Mouse (Mus musculus) monocyte, adult 5-6 weeks (primary cell): ENCODE measurements around the gene Rbfox3. TPM values are rescaled to one million over a fixed set of nuclear protein-coding genes. Genes with fewer than 3 reads are reported as not detected.

Experiments
- ATAC-seq: fragments of 153-309, 156-312 bp; replicated peaks from 2 replicates; pipeline ENCODE4 v1.8.0; 2017; ENCODE audit warnings: mild to moderate bottlenecking; ENCODE audit not compliant: low TSS enrichment, insufficient number of reproducible peaks, severe bottlenecking, poor library complexity, low FRiP score
- total RNA-seq: library from RNA; stranded (forward); fragments of 200-1000, 200-491, 200-594 nt; gene quantifications from 3 replicates; pipeline ENCODE4 v1.2.3, GENCODE M21; 2017

Gene Rbfox3
- total RNA-seq, 1 experiment from 2014 or later: not detected

DNA sequence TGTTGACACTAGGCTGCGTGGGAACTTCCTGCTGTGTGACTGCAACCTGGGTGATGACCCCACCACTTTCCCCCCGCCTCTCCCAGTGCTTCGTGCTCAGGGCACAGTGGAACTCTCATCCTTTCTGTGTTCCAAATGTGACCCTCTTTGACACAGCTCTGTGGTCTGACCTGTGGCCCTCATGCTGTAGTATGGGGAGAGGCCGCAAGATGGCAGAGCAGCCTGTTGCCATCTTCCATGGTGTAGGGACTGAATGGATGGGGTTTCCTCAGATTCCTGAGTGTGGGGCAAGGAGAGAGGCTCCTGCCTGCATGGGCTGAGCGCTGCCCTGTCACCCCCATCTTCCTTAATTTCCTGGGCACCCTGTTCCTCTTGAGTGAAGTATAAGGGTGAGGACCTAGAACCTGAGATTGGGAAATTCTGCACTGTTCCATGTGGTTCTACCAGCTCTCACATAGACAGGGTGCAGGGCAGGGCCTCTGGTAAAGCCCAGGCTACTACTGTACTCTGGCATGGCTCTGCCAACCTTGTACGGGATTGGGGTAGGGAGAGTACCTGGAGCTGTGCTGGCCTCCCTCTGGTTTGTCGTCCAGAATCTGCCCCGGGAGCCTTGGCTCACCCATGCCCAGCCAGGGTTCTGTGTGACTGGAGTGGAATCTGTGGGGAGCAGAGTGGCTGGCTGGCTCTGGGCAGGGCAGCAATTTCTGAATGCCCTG is 423.0 kb downstream of the Rbfox3 start:
- no peak for ATAC-seq

DNA sequence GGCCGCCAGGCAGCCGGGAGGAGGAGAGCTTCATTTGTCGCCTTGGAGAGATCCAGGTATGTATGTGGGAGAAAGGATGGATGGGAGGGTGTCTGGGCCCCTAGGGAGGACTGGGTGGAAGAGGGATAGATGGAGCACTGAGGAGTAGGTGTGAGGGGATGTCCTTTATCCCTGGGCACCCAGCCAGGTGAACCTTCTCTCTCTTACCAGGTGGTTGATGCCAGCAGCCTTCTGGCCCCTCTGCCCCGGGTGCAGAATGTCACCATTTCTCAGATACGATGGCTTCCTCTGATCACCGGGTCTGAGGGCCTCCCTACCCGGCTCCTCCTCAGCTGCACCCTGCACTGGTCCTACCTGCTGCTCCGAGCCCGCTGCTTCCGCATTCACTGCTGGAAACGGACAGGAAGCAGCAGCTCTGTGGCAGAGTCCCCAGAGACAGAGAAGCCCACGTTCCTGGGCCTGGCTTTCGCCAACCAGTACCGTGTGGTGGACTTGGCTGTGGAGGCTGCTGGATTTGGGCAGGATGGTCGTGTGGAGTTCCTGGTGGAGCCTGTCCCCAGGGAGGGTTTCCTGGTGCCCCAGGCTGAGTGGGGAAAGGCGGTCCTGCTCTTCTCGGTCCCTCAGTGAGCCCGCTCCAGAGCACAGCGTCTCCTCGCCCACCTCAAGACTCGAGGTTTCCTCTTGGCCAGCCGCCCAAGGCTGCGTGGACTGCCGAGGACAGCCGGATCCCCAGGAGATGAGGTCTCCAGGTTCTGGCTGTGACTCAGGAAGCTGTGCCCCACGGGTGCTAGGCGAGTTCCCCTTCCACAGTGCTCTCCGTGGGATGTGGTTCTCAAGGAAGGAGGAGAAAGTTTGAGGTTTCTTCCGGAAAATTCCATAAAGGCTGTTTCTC is 424.3 kb downstream of the Rbfox3 start:
- ATAC-seq: no peak

GRCm38 (mm10) chr11:118486281-118486680 is 425.1 kb downstream of the Rbfox3 start:
- no peak for ATAC-seq

GRCm38 (mm10) chr11:118485780-118486179 is 425.6 kb downstream of the Rbfox3 start:
- ATAC-seq: no peak

- ATAC-seq: no peak
These were observed 426.1 kb downstream of the Rbfox3 start for GRCm38 (mm10) chr11:118485338-118485737.

GRCm38 (mm10) chr11:118484169-118484568 is 427.2 kb downstream of the Rbfox3 start:
- ATAC-seq: no peak

DNA sequence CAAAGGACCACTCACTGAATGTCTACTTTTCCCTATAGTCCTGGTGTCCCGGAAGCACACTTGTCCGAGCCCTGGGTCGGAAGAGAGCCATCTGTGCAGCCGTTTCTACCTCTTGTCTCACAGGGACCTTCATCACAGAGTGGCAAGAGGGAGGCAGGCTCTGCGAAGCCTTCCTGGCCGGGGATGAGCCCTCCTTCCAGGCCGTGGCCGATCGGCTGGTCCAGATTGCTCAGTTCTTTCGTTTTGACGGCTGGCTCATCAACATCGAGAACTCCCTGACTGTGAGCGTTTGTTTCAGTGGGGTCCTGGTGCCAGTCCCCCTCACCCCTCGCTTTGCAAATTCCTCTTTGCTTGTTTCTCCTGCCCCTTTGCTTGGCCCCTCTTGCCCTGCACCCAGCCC is 429.6 kb downstream of the Rbfox3 start:
- ATAC-seq: no peak

GRCm38 (mm10) chr11:118481231-118481630 is 430.2 kb downstream of the Rbfox3 start:
- ATAC-seq: no peak

- ATAC-seq: no peak
These were observed 431.6 kb downstream of the Rbfox3 start for GRCm38 (mm10) chr11:118479776-118480175.

GRCm38 (mm10) chr11:118476396-118477373 is 434.7 kb downstream of the Rbfox3 start, which contains the start of gene Engase:
TSS of gene Engase (plus strand) at chr11:118476829.
- peak; percentile 99 for ATAC-seq

DNA sequence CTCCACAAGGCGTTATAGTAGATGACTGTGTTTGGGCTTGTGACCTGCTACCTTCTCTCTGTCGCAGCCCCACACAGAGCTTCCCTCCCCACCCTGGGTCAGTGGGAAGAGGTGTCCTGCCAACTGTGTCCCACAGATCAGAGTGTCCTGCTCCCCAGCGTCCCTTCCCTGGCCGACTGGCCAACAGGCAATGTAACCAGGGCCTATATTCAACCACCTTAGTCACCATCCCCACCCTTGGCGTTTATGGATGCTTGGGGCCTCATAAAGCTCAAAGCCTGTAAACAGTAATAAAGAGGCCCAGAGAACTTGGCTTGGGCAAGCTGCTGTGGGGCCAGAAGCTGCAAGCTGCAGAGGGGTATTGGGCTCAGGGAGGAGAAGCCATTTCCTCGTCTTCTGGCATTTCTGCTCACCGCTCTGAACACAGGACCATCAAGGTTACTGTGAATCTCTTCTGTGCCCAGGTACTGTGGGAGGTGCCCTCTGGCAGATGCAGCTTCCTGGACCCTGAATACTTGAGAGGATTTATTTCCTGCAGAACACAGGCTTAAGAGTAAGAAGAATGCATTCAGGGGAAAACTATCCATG is 435.8 kb downstream of the Rbfox3 start:
- no peak for ATAC-seq

GRCm38 (mm10) chr11:118473842-118474500 is 437.4 kb downstream of the Rbfox3 start:
- no peak for ATAC-seq

GRCm38 (mm10) chr11:118473161-118473560 is 438.2 kb downstream of the Rbfox3 start:
- no peak for ATAC-seq

- ATAC-seq: no peak
These were observed 439.7 kb downstream of the Rbfox3 start for GRCm38 (mm10) chr11:118471676-118472075.

GRCm38 (mm10) chr11:118470234-118470966 is 441.0 kb downstream of the Rbfox3 start:
- peak; percentile 73; the same call in 1 of the 2 replicates for ATAC-seq

DNA sequence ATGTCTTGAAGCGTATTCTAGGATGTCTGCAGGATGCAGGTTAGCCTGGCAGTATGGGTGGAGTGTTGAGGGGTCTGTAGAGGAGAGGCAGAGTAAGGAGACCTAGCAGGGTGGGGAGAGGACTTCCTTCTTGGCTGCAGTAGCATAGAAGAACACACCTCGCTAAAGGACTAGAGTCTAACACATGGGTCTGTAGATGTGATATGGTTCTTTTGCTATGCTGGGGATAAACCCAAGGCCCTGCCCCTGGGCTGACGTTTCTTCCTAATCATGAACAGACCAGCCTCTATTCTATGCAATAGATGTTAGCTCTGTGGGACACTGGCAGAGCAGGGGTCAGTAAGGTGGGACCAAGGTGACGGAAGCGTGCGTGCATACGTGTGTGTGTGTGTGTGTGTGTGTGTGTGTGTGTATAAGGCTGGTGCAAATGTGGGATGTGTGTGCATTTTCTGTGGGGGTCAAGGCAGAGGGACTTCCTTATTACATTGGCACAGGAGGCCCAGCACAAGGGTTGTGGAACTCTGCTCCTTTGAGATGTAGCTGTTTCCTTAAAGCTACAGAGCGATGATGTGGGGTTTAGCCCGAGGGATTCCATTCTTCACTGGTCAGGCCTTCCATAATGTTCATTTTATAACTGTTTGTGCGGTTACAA is 441.8 kb downstream of the Rbfox3 start:
- peak; percentile 73 for ATAC-seq
